Mouse (Mus musculus): ENCODE data around the gene Zfp821. TPM values are rescaled to one million over a fixed set of nuclear protein-coding genes. Genes with fewer than 3 reads are reported as not detected.

Zfp821 gene
- total RNA-seq, 2 experiments from 2014 or later, result 6.1 to 7.3 TPM

- intact Hi-C loops (cut with DNase I), result no loop called here
- no peak for DNase-seq (ENCODE audit: low spot score)
Measured at GRCm38 (mm10) chr8:109773154-109773553, 67.8 kb downstream of the Zfp821 start.

Other genes starting within 250 kb of the Zfp821 start
- not detected for gene Pmfbp1, start 211.5 kb upstream of the Zfp821 start, total RNA-seq (2021)
- 10 to 100 TPM; 11.6 to 12.5 TPM for gene Dhx38, start 139.7 kb upstream of the Zfp821 start, total RNA-seq (2021)
- 1 to 10 TPM; 4.1 to 4.9 TPM for gene Txnl4b, start 139.7 kb upstream of the Zfp821 start, total RNA-seq (2021)
- 1 to 10 TPM; 3.8 to 9.2 TPM for gene Hp, start 126.4 kb upstream of the Zfp821 start, total RNA-seq (2021)
- 10 to 100 TPM; 17.7 to 19.6 TPM for gene Dhodh, start 96.9 kb upstream of the Zfp821 start, total RNA-seq (2021)
- not detected for gene Pkd1l3, start 91.0 kb upstream of the Zfp821 start, total RNA-seq (2021)
- gene Ist1, start 12.3 kb upstream of the Zfp821 start, total RNA-seq (2021), result 10 to 100 TPM; 36.7 to 45.7 TPM
- gene Atxn1l, start 32.2 kb downstream of the Zfp821 start, total RNA-seq (2021), result 10 to 100 TPM; 20.1 to 20.5 TPM
- 10 to 100 TPM; 38.0 to 41.4 TPM for gene Ap1g1, start 73.0 kb downstream of the Zfp821 start, total RNA-seq (2021)
- 1 to 10 TPM; 4.0 to 4.7 TPM for gene Phlpp2, start 163.0 kb downstream of the Zfp821 start, total RNA-seq (2021)